Mouse (Mus musculus) ES-Bruce4 (cell line): ENCODE measurements around the gene Alcam. TPM values are rescaled to one million over a fixed set of nuclear protein-coding genes. Genes with fewer than 3 reads are reported as not detected.

Experiments
- H3K27ac ChIP-seq: 2 replicates; pipeline ENCODE4 v1.5.1; 2012; ENCODE audit warnings: low read length, inconsistent platforms; ENCODE audit not compliant: insufficient read depth
- H3K27me3 ChIP-seq: 2 replicates; pipeline ENCODE4 v1.6.1; 2012; ENCODE audit warnings: mild to moderate bottlenecking, low read length, inconsistent platforms; ENCODE audit not compliant: control insufficient read depth, poor library complexity, insufficient read depth, severe bottlenecking
- H3K36me3 ChIP-seq: 2 replicates; pipeline ENCODE4 v1.6.1; 2012; ENCODE audit warnings: inconsistent platforms, mild to moderate bottlenecking, low read length, moderate library complexity; ENCODE audit not compliant: control insufficient read depth, poor library complexity, insufficient read depth, severe bottlenecking
- H3K4me1 ChIP-seq: one replicate; pipeline ENCODE4 v1.8.1; 2011; ENCODE audit warnings: low read length; ENCODE audit not compliant: control insufficient read depth, insufficient read depth
- H3K4me3 ChIP-seq: 2 replicates; pipeline ENCODE4 v1.5.1; 2011; ENCODE audit warnings: low read depth, mild to moderate bottlenecking, low read length
- H3K9ac ChIP-seq: 2 replicates; pipeline ENCODE4 v1.6.1; 2012; ENCODE audit warnings: low read depth, mild to moderate bottlenecking, inconsistent platforms; ENCODE audit not compliant: poor library complexity, severe bottlenecking
- H3K9me3 ChIP-seq: replicated peaks from 2 replicates; pipeline ENCODE4 v1.6.1; 2012; ENCODE audit warnings: mild to moderate bottlenecking, low read length, inconsistent platforms; ENCODE audit not compliant: control insufficient read depth, poor library complexity, insufficient read depth, severe bottlenecking
- CTCF ChIP-seq: IDR thresholded peaks from one replicate; pipeline ENCODE4 v1.8.1; 2011; ENCODE audit warnings: low read depth, low read length
- EP300 ChIP-seq: IDR thresholded peaks from 2 replicates; pipeline ENCODE4 v1.6.1; 2011; ENCODE audit warnings: low read depth, low read length; ENCODE audit not compliant: insufficient read depth
- POLR2A ChIP-seq: IDR thresholded peaks from one replicate; pipeline ENCODE4 v1.8.1; 2011; ENCODE audit warnings: low read length; ENCODE audit not compliant: insufficient read depth
- polyA plus RNA-seq: library from polyadenylated mRNA; stranded (reverse); fragments of >200 nt; gene quantifications from 2 replicates; pipeline ENCODE4 v1.2.4, GENCODE M21; 2011; ENCODE audit warnings: low read depth; ENCODE audit not compliant: missing spikeins, insufficient read depth, insufficient read length

Gene Alcam
- 1.3 and 3.0 TPM in 2 replicates for polyA plus RNA-seq

DNA sequence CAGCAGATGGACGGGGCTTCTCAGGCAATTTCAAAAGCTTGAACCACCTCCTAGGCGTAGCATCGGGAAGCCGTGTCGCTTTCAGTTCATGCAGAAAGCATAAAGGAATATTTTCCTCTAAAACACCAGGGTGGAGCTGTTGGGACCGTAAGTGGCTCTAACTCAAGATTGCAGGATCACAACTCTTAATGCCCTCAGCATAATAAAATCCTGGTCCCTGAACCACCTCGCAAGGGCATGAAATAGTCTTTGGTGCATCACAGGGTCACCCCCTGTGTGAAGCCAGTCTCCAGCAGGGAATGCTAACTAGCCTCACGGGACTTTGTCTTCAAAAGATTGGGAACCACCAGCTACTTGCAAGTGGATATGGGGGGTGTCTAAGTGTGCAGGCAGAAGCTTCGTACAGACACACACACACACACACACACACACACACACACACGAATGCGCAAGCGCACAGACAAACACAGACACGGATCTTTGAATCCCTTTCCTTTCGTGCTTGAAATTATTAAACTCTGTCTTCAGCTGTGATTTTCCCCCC, at the start of gene Alcam:
Gene Alcam (minus strand): TSS at position 104 of the 544 bp plus-strand sequence.
- no peaks in the 10 kb centered on the region for H3K36me3 ChIP-seq
- H3K27me3 ChIP-seq, result no peaks in the 10 kb centered on the region; the same call in none of the 2 replicates
- H3K4me1 ChIP-seq, result no peaks in the 10 kb centered on the region
- TF ChIP-seq CTCF (no peak), POLR2A (no peak), EP300 (no peak)
- H3K9ac ChIP-seq, result no peak within 1 kb of the TSS
- peak within 1 kb of the TSS; percentile 87 for H3K4me3 ChIP-seq
- no peaks in the 10 kb centered on the region for H3K9me3 ChIP-seq
- H3K27ac ChIP-seq, result no peak within 1 kb of the TSS

DNA sequence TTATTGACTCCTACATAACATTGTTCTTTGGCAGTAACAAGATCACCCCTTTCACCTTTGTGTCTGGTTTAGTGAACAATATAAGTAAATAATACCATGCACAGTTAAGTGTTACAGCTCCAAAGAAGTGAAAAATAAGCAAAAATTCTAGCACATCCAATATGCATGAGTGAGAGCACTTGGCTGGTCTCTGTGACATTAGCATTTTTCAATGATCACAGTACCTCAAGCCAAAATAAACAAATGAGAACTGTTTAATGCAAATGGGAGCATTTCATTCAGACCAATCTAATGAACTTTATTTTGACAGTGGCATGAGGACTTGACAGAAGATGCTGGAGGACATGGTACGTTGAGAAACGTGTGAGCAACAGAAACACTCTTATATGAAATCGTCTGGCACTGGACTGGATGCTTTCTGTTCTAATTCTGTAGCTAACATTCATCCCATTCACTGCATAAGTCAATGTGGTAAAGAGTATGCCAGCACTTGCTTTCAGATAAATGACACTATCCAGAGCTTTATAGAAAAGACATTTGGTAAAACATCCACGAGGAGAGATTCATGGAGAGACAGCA, 45.0 kb upstream of the Alcam start:
- no peak overlapping the region for H3K9ac ChIP-seq
- no peaks in the 10 kb centered on the region for H3K9me3 ChIP-seq
- H3K36me3 ChIP-seq, result no peaks in the 10 kb centered on the region
- H3K4me3 ChIP-seq, result no peak overlapping the region
- H3K27me3 ChIP-seq, result no peaks in the 10 kb centered on the region
- H3K4me1 ChIP-seq, result no peaks in the 10 kb centered on the region
- TF ChIP-seq EP300, result no peak
- no peak for TF ChIP-seq POLR2A
- no peak for TF ChIP-seq CTCF
- H3K27ac ChIP-seq, result no peak overlapping the region

DNA sequence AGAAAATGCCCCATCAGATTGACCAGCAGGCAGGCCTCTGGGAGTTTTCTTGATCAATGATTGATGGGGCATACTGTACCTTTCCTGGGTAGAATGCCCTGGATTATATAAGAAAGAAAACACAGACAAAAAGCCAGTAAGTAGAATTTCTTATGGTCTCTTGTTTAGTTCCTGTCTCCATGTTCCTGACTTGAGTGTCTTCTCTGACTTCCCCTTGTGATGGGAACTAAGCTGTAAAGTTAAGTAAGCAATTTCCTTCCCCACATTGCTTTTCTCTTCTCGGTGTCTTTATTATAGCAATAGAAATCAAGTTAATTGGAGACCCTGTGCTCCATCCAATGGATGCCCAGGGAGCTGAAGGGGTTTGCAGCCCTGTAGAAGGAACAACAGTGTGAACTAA, 36.7 kb upstream of the Alcam start:
- Histone ChIP-seq H3K27ac (no peak overlapping the region), H3K27me3 (no peaks in the 10 kb centered on the region), H3K9me3 (no peaks in the 10 kb centered on the region), H3K9ac (no peak overlapping the region), H3K4me3 (no peak overlapping the region), H3K36me3 (no peaks in the 10 kb centered on the region), H3K4me1 (no peaks in the 10 kb centered on the region)
- no peak for TF ChIP-seq EP300

DNA sequence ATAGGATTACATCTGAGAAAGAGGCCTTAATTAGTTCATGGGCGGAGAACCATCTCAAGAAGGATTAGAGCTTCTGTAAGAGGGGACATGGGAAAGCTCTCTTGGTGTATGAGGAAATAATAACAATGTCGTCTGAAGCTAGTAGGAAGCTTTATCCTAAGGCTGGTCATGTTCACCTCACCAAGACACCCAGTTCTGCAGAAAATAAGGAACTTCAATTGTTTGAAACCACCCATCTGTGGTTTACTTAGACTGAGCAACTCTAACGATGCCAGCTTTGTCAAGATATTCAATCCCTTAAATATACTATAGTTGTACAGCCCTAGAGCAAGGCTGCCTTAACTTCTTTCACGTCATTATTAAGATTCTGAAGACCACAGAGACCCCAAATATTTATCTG, 20.4 kb upstream of the Alcam start:
- no peak for TF ChIP-seq EP300
- TF ChIP-seq POLR2A, result no peak
- H3K36me3 ChIP-seq, result no peaks in the 10 kb centered on the region
- H3K9ac ChIP-seq, result no peak overlapping the region
- H3K27me3 ChIP-seq, result no peaks in the 10 kb centered on the region
- H3K4me1 ChIP-seq, result no peaks in the 10 kb centered on the region
- H3K9me3 ChIP-seq, result no peaks in the 10 kb centered on the region
- H3K4me3 ChIP-seq, result no peak overlapping the region
- no peak overlapping the region for H3K27ac ChIP-seq

DNA sequence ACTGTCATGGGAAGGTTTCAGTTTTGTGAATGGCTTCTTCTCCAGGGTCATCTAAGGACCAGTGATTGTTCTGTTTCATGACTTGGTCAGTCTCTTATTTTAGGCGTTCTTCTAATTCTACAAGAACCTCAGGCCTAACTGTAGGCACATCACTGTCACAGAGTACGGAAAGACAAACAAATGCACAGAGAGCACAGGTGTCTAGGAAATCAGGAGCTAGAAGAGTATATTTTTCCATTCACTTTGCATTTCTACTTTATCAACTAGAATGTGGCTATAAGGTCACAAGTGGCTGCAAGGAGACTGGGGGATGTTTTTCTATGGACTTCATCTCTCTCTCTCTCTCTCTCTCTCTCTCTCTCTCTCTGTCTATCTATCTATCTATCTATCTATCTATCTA, 19.2 kb upstream of the Alcam start:
- H3K9ac ChIP-seq, result no peak overlapping the region

DNA sequence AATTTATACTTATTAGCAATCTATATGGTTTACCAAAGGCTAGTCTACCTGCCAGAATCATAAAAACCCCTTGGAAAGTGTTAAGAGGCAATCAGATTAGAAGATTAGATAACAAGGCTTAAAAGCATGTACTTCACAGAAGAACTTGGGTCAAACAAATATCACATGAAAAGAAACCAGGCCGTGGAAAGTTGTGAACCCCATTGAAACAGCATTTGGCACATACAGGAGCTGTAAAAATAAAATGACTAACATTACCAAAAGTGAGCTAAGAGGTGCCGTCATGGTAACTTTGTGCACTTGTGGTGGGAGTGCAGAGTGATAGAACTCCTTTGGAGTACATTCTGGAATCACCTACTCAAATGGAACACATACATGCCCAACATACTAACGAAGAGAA, 18.8 kb upstream of the Alcam start:
- no peak overlapping the region for H3K27ac ChIP-seq
- H3K4me3 ChIP-seq, result no peak overlapping the region
- H3K9ac ChIP-seq, result no peak overlapping the region
- H3K27me3 ChIP-seq, result no peaks in the 10 kb centered on the region
- TF ChIP-seq EP300, result no peak
- TF ChIP-seq CTCF, result no peak
- no peak for TF ChIP-seq POLR2A
- H3K4me1 ChIP-seq, result no peaks in the 10 kb centered on the region
- no peaks in the 10 kb centered on the region for H3K9me3 ChIP-seq
- H3K36me3 ChIP-seq, result no peaks in the 10 kb centered on the region

More for the DNA sequence above, 19.2 kb upstream of the Alcam start:
- Histone ChIP-seq H3K9me3 (no peaks in the 10 kb centered on the region), H3K27me3 (no peaks in the 10 kb centered on the region), H3K36me3 (no peaks in the 10 kb centered on the region), H3K27ac (no peak overlapping the region), H3K4me3 (no peak overlapping the region), H3K4me1 (no peaks in the 10 kb centered on the region)
- no peak for TF ChIP-seq CTCF
- no peak for TF ChIP-seq POLR2A
- no peak for TF ChIP-seq EP300
